Mouse (Mus musculus): ENCODE measurements around the gene Camk2g. TPM values are rescaled to one million over a fixed set of nuclear protein-coding genes. Genes with fewer than 3 reads are reported as not detected.
A peak's percentile ranks its signal among the peaks of the same experiment; 100 is the strongest.

Camk2g gene
- total and polyA plus RNA-seq, 2 experiments from 2014 or later, result 204 to 291 TPM

DNA sequence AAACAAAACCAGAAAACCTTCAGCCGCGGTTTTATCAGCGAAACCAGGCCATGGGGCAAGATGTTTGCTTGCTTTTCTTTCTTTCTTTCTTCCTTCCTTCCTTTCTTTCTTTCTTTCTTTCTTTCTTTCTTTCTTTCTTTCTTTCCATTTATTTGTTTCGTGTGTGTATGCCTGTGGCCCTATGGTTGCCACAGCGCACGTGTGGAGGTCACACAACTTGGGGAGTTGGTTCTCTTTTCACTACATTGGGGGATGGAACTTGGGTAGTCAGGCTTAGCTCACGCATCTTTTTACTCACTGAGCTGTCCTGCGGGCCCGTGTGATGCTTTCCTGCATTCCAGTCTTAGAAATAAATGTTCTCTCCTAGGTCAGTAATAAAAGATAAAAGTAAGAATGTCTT is 701 bp upstream of the Camk2g start:
- peak overlapping the region; percentile 90 for H3K9ac ChIP-seq (replicated peaks; ENCODE audit: low read length)
- H3K4me1 ChIP-seq (ENCODE audit: insufficient read depth, low read length), result peaks cover 8% of the 10 kb centered on the region; the same call in 1 of the 2 replicates
- peak overlapping the region; percentile 83; the same call in 1 of the 2 replicates for H3K27ac ChIP-seq
- peak overlapping the region; percentile 85 for H3K4me3 ChIP-seq (ENCODE audit: low read length)
- peak overlapping the region; percentile 70 for H3K4me2 ChIP-seq (ENCODE audit: low read depth, low read length)
- H3K27me3 ChIP-seq (ENCODE audit: insufficient read depth, low read length), result no peaks in the 10 kb centered on the region
- DNase-seq (ENCODE audit: low spot score) (no peak), ATAC-seq (no peak)
- 12% methylated on average over 9 of the region's 9 CpGs for WGBS
- no peaks in the 10 kb centered on the region for H3K9me3 ChIP-seq (ENCODE audit: low read length)
- peaks cover 13% of the 10 kb centered on the region; the same call in 1 of the 2 replicates for H3K36me3 ChIP-seq (ENCODE audit: insufficient read depth, low read length)
- TF ChIP-seq CTCF (IDR thresholded peaks at IDR 0.05; ENCODE audit: low read depth), result no peak

DNA sequence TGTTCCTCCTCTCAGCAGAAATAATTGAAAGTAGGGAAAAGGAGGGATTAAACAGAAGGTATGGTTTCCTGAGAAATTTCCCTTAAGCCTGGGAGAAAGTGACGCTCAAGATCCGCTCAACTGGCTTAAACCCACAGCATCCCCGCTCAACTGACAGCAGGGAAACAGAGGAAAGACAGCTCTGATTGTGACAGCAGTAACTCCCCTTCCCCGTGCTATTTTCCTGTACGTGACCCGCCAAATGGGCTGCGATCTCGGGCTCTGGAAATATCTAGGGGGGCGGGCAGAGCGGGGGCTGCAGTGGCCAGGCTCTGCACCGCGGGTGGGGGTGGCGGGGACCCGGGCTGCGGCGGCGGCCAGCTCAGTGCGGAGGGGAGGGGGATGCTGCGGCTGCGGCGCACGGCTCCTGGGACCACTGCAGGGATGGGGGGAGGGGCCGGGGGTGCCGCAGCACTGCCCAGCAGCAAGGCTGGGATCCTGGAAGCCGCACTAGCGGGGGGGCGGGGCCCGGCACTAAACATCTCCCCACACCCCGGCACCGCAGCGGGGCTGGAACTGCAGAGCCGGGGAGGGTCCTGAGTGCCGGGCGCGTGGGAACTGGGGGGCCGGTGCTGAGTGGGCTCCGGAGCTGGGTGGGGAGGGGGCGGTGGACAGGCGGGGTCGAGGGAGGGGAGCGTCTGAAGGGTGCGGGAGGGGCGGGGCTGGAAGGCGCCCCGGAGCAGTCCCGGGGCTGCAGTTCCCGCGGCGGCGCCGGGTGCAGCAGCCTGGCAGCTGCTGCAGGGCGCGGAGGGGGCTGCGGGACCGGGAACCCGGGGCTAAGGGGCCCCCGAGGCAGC is 748 bp downstream of the Camk2g start:
- DNase-seq (ENCODE audit: low spot score) (peak; percentile 66), ATAC-seq (peak; percentile 57)
- Histone ChIP-seq H3K4me1 (ENCODE audit: insufficient read depth, low read length) (peaks cover 8% of the 10 kb centered on the region; the same call in 1 of the 2 replicates), H3K27ac (peak overlapping the region; percentile 83), H3K9me3 (ENCODE audit: low read length) (no peaks in the 10 kb centered on the region), H3K27me3 (ENCODE audit: insufficient read depth, low read length) (no peaks in the 10 kb centered on the region), H3K4me2 (ENCODE audit: low read depth, low read length) (peak overlapping the region; percentile 70), H3K4me3 (ENCODE audit: low read length) (peak overlapping the region; percentile 85), H3K36me3 (ENCODE audit: insufficient read depth, low read length) (peaks cover 22% of the 10 kb centered on the region; the same call in 1 of the 2 replicates), H3K9ac (replicated peaks; ENCODE audit: low read length) (peak overlapping the region; percentile 90)
- WGBS, result 2% methylated on average over 40 of the region's 57 CpGs
- no peak for TF ChIP-seq CTCF (IDR thresholded peaks at IDR 0.05; ENCODE audit: low read depth)

- Histone ChIP-seq H3K9ac (replicated peaks; ENCODE audit: low read length) (peak overlapping the region; percentile 90), H3K9me3 (ENCODE audit: low read length) (no peaks in the 10 kb centered on the region), H3K27me3 (ENCODE audit: insufficient read depth, low read length) (no peaks in the 10 kb centered on the region), H3K4me2 (ENCODE audit: low read depth, low read length) (peak overlapping the region; percentile 70), H3K36me3 (ENCODE audit: insufficient read depth, low read length) (peaks cover 26% of the 10 kb centered on the region; the same call in 1 of the 2 replicates), H3K4me1 (ENCODE audit: insufficient read depth, low read length) (peaks cover 8% of the 10 kb centered on the region; the same call in 1 of the 2 replicates), H3K4me3 (ENCODE audit: low read length) (peak overlapping the region; percentile 85), H3K27ac (peak overlapping the region; percentile 83; the same call in 1 of the 2 replicates)
- WGBS, result 65% methylated on average over 8 of the region's 8 CpGs
- DNase-seq (ENCODE audit: low spot score) (no peak), ATAC-seq (no peak)
- no peak for TF ChIP-seq CTCF (IDR thresholded peaks at IDR 0.05; ENCODE audit: low read depth)
Observed at GRCm38 (mm10) chr14:20792243-20792921, 1.5 kb downstream of the Camk2g start.

- DNase-seq (ENCODE audit: low spot score), result peak; percentile 44
- ATAC-seq, result no peak
- H3K36me3 ChIP-seq (ENCODE audit: insufficient read depth, low read length), result peaks cover 26% of the 10 kb centered on the region; the same call in 1 of the 2 replicates
- peaks cover 11% of the 10 kb centered on the region for H3K4me1 ChIP-seq (ENCODE audit: insufficient read depth, low read length)
- no peaks in the 10 kb centered on the region for H3K9me3 ChIP-seq (ENCODE audit: low read length)
- 0 out of 2 replicates have a peak overlapping the region, but pooled peaks have one; percentile 90 for H3K9ac ChIP-seq (replicated peaks; ENCODE audit: low read length)
- peak; percentile 52; the same call in 1 of the 2 replicates for TF ChIP-seq CTCF (IDR thresholded peaks at IDR 0.05; ENCODE audit: low read depth)
- 75% methylated on average over 16 of the region's 16 CpGs for WGBS
- H3K4me3 ChIP-seq (ENCODE audit: low read length), result peak overlapping the region; percentile 85; the same call in 1 of the 2 replicates
- peak overlapping the region; percentile 70 for H3K4me2 ChIP-seq (ENCODE audit: low read depth, low read length)
- no peaks in the 10 kb centered on the region for H3K27me3 ChIP-seq (ENCODE audit: insufficient read depth, low read length)
- peak overlapping the region; percentile 83; the same call in 1 of the 2 replicates for H3K27ac ChIP-seq
Observed at GRCm38 (mm10) chr14:20791511-20792242, 2.2 kb downstream of the Camk2g start.

GRCm38 (mm10) chr14:20790996-20791395 is 2.9 kb downstream of the Camk2g start:
- no peak for DNase-seq (ENCODE audit: low spot score)
- no peak for ATAC-seq
- Histone ChIP-seq H3K27me3 (ENCODE audit: insufficient read depth, low read length) (no peaks in the 10 kb centered on the region), H3K9ac (replicated peaks; ENCODE audit: low read length) (no peak overlapping the region), H3K4me3 (ENCODE audit: low read length) (no peak overlapping the region), H3K36me3 (ENCODE audit: insufficient read depth, low read length) (peaks cover 26% of the 10 kb centered on the region; the same call in 1 of the 2 replicates), H3K4me1 (ENCODE audit: insufficient read depth, low read length) (peaks cover 14% of the 10 kb centered on the region), H3K27ac (no peak overlapping the region), H3K4me2 (ENCODE audit: low read depth, low read length) (0 out of 2 replicates have a peak overlapping the region, but pooled peaks have one; percentile 70), H3K9me3 (ENCODE audit: low read length) (no peaks in the 10 kb centered on the region)
- WGBS, result 88% methylated on average over 6 of the region's 6 CpGs
- no peak for TF ChIP-seq CTCF (IDR thresholded peaks at IDR 0.05; ENCODE audit: low read depth)

DNA sequence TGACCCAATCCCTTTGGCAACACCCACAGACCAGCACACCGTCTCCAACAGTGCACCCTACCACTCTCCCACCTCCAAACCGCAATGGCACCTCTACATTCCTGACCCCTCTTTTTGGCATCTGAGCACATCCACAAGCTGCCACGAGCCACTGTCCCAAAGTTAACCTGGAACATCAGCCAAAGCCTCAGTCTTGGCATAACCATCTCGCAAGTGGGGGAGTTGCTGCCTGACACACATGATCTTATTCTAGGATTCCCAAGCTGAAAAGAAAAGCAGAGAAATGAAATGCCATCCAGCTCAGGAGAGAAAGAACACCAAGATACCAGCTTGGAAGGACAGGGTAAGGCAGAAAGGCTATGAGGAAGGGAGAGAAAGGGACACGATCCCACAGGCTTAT is 3.4 kb downstream of the Camk2g start:
- DNase-seq (ENCODE audit: low spot score) (no peak), ATAC-seq (no peak)
- Histone ChIP-seq H3K4me2 (ENCODE audit: low read depth, low read length) (0 out of 2 replicates have a peak overlapping the region, but pooled peaks have one; percentile 18), H3K4me3 (ENCODE audit: low read length) (no peak overlapping the region), H3K27me3 (ENCODE audit: insufficient read depth, low read length) (no peaks in the 10 kb centered on the region), H3K36me3 (ENCODE audit: insufficient read depth, low read length) (peaks cover 30% of the 10 kb centered on the region; the same call in 1 of the 2 replicates), H3K27ac (no peak overlapping the region), H3K9me3 (ENCODE audit: low read length) (no peaks in the 10 kb centered on the region), H3K9ac (replicated peaks; ENCODE audit: low read length) (no peak overlapping the region), H3K4me1 (ENCODE audit: insufficient read depth, low read length) (peaks cover 14% of the 10 kb centered on the region)
- 93% methylated on average over 5 of the region's 5 CpGs for WGBS
- no peak for TF ChIP-seq CTCF (IDR thresholded peaks at IDR 0.05; ENCODE audit: low read depth)
